Mouse (Mus musculus) CD4-positive helper T cell, adult 2 months (primary cell): ENCODE measurements at regions not wholly inside any gene's neighbourhood (a gene's known extent, or its start where the extent isn't known, plus 50 kb on each side); places are given as distances from the start of the nearest gene placed in this dataset.
"Not testable (repeated sequence)": the region's sequence is repeated elsewhere in the genome, so short reads cannot be mapped to it uniquely, and the experiment has no call there.

Experiments
- DNase-seq: peaks from one replicate; pipeline ENCODE4 v3.0.0-alpha.2; 2012; ENCODE audit warnings: low read depth, missing footprints, low spot score

- DNase-seq: no peak
Measured at GRCm38 (mm10) chr3:38320998-38321397, 163.6 kb downstream of the Ankrd50 start.

GRCm38 (mm10) chr3:38312834-38313233 lies 171.8 kb downstream of the Ankrd50 start:
- no peak for DNase-seq

- DNase-seq: no peak
Measured at GRCm38 (mm10) chr3:38312121-38312520, 172.5 kb downstream of the Ankrd50 start.

- DNase-seq: no peak
Measured at GRCm38 (mm10) chr3:38299898-38300751, 184.5 kb downstream of the Ankrd50 start.

GRCm38 (mm10) chr3:38299236-38299897 lies 185.3 kb downstream of the Ankrd50 start:
- no peak for DNase-seq

GRCm38 (mm10) chr3:38297499-38297898 lies 187.1 kb downstream of the Ankrd50 start:
- no peak for DNase-seq

GRCm38 (mm10) chr3:38289062-38289461 lies 195.6 kb downstream of the Ankrd50 start:
- DNase-seq: no peak

- DNase-seq: peak; percentile 60
Measured at GRCm38 (mm10) chr3:38283687-38284124, 200.9 kb downstream of the Ankrd50 start.

- peak; percentile 75 for DNase-seq
Measured at GRCm38 (mm10) chr3:38282891-38283290, 201.8 kb downstream of the Ankrd50 start.

- no peak for DNase-seq
Measured at GRCm38 (mm10) chr3:38281683-38282082, 203.0 kb downstream of the Ankrd50 start.

GRCm38 (mm10) chr3:38280876-38281275 lies 203.8 kb downstream of the Ankrd50 start:
- no peak for DNase-seq

- DNase-seq: peak; percentile 82
Measured at GRCm38 (mm10) chr3:38280105-38280504, 204.5 kb downstream of the Ankrd50 start.

GRCm38 (mm10) chr3:38276948-38277504 lies 207.6 kb downstream of the Ankrd50 start:
- DNase-seq: no peak

- no peak for DNase-seq
Measured at GRCm38 (mm10) chr3:38275321-38275720, 209.3 kb downstream of the Ankrd50 start.

GRCm38 (mm10) chr3:38270742-38271141 lies 213.9 kb downstream of the Ankrd50 start:
- DNase-seq: no peak

- DNase-seq: no peak
Measured at GRCm38 (mm10) chr3:38268226-38268625, 216.4 kb downstream of the Ankrd50 start.

GRCm38 (mm10) chr3:38263261-38264141 lies 221.1 kb downstream of the Ankrd50 start:
- no peak for DNase-seq

- no peak for DNase-seq
Measured at GRCm38 (mm10) chr3:38261326-38262075, 223.1 kb downstream of the Ankrd50 start.

- not testable (repeated sequence) for DNase-seq
Measured at GRCm38 (mm10) chr3:38259223-38259622, 225.4 kb downstream of the Ankrd50 start.

- no peak for DNase-seq
Measured at GRCm38 (mm10) chr3:38257843-38258290, 226.8 kb downstream of the Ankrd50 start.
